Mouse (Mus musculus) heart, embryonic 15.5 days (tissue): ENCODE results near the gene Taar8c. TPM values are rescaled to one million over a fixed set of nuclear protein-coding genes. Genes with fewer than 3 reads are reported as not detected.
"Not testable (repeated sequence)": the region's sequence is repeated elsewhere in the genome, so short reads cannot be mapped to it uniquely, and the experiment has no call there.

ENCODE experiments used
- ATAC-seq: fragments of 200-750 bp; cut with Nextera tagmentation; replicated peaks from 2 replicates; pipeline ENCODE4 v1.8.0; 2017; ENCODE audit warnings: low read depth, moderate TSS enrichment; ENCODE audit not compliant: insufficient number of reproducible peaks, insufficient read depth, low FRiP score
- H3K27ac ChIP-seq: fragments of 300-500 bp; sonication (generic); 2 replicates; pipeline ENCODE4 v1.5.1; 2015; ENCODE audit warnings: mild to moderate bottlenecking, inconsistent platforms
- H3K27me3 ChIP-seq: fragments of 300-500 bp; sonication (generic); 2 replicates; pipeline ENCODE4 v1.6.1; 2015; ENCODE audit warnings: inconsistent platforms
- H3K36me3 ChIP-seq: fragments of 300-500 bp; sonication (generic); 2 replicates; pipeline ENCODE4 v1.6.1; 2015; ENCODE audit warnings: mild to moderate bottlenecking, inconsistent platforms
- H3K4me1 ChIP-seq: fragments of 300-500 bp; sonication (generic); replicated peaks from 2 replicates; pipeline ENCODE4 v1.6.1; 2015; ENCODE audit warnings: inconsistent platforms
- H3K4me2 ChIP-seq: fragments of 300-500 bp; sonication (generic); 2 replicates; pipeline ENCODE4 v1.6.1; 2015; ENCODE audit warnings: inconsistent platforms, mild to moderate bottlenecking, moderate library complexity
- H3K4me3 ChIP-seq: fragments of 300-500 bp; sonication (generic); 2 replicates; pipeline ENCODE4 v1.5.1; 2015; ENCODE audit warnings: mild to moderate bottlenecking, inconsistent platforms
- H3K9ac ChIP-seq: fragments of 300-500 bp; sonication (generic); 2 replicates; pipeline ENCODE4 v1.6.1; 2015; ENCODE audit warnings: mild to moderate bottlenecking, inconsistent platforms
- H3K9me3 ChIP-seq: fragments of 300-500 bp; sonication (generic); replicated peaks from 2 replicates; pipeline ENCODE4 v1.6.1; 2016; ENCODE audit warnings: inconsistent platforms
- WGBS: fragments of 180-500 bp; shearing (Covaris S2); methylation state at CpG from one replicate; pipeline ENCODE4 v1.1.7; 2015; ENCODE audit warnings: mixed read lengths; 5-methylcytosine and 5-hydroxymethylcytosine counted together
- polyA plus RNA-seq: library from polyadenylated mRNA; unstranded; fragments of >200 nt; fragmentation: Nextera tagmentation; extraction: Ambion mirVana; gene quantifications from 2 replicates; pipeline ENCODE4 v1.2.1, GENCODE M21; 2015

The Taar8c gene
- polyA plus RNA-seq, 1 experiment from 2014 or later, result not detected

DNA sequence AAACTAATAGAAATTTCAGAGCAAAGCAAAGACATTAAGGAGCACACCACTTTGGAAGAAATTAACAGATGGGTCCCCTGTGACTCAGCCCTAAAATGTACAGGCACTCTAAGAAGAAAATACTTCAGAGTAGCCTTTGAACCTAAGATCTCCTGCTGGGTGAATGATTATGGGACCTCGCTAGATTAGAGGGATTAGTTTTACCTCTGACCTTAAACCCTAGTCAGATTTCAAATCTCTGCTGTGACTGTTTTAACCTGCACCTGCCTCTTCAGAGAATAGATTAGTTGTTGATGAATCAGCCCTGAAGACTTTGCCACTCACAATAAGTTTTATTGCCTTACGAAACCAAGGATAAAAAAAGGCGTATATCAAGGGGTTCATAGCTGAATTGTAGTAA, 6.5 kb upstream of the Taar8c start:
- H3K4me3 ChIP-seq, result no peak overlapping the region
- WGBS, result 72% methylated on average over 3 of the region's 3 CpGs
- H3K36me3 ChIP-seq, result no peaks in the 10 kb centered on the region
- no peak for ATAC-seq
- no peaks in the 10 kb centered on the region for H3K9me3 ChIP-seq
- H3K27ac ChIP-seq, result no peak overlapping the region
- no peak overlapping the region for H3K4me2 ChIP-seq
- no peak overlapping the region for H3K9ac ChIP-seq
- H3K27me3 ChIP-seq, result no peaks in the 10 kb centered on the region
- H3K4me1 ChIP-seq, result no peaks in the 10 kb centered on the region

DNA sequence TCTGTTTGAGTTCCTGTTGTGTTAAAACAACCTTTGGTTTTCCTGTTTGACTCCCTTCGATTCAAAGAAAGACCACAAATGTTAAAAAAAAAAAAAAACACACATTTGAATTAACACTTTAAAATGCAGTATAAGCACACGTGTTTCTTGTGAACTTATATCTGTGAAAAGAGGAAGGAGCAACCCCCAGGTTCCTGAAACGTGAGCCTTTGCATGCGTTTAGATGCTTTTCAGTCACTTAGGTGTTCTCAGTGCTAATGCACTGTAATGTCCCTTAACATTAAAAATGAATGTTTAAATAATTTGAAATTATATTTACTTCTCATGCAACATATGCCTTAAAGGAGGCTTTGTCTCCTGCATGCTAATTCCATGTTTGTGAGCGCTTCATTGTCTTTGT, 6.0 kb upstream of the Taar8c start:
- Histone ChIP-seq H3K9ac (no peak overlapping the region), H3K4me3 (no peak overlapping the region), H3K9me3 (no peaks in the 10 kb centered on the region), H3K4me1 (no peaks in the 10 kb centered on the region), H3K27me3 (no peaks in the 10 kb centered on the region), H3K4me2 (no peak overlapping the region), H3K27ac (no peak overlapping the region), H3K36me3 (no peaks in the 10 kb centered on the region)
- 59% methylated on average over 5 of the region's 5 CpGs for WGBS
- no peak for ATAC-seq

- not testable (repeated sequence) for H3K4me3 ChIP-seq, H3K9me3 ChIP-seq, H3K9ac ChIP-seq, ATAC-seq, H3K4me1 ChIP-seq, H3K36me3 ChIP-seq, H3K27ac ChIP-seq, H3K27me3 ChIP-seq, H3K4me2 ChIP-seq
- WGBS, result 43% methylated on average over 1 of the region's 1 CpGs
Measured at GRCm38 (mm10) chr10:24103299-24103698, 1.6 kb upstream of the Taar8c start.

GRCm38 (mm10) chr10:24097010-24097409, 4.7 kb downstream of the Taar8c start:
- H3K27me3 ChIP-seq, H3K27ac ChIP-seq, H3K9ac ChIP-seq, H3K36me3 ChIP-seq, H3K4me3 ChIP-seq, ATAC-seq, H3K9me3 ChIP-seq, H3K4me2 ChIP-seq, H3K4me1 ChIP-seq: not testable (repeated sequence)
- WGBS, result 57% methylated on average over 2 of the region's 2 CpGs

- Histone ChIP-seq H3K4me2 (no peak within 1 kb of the TSS), H3K4me3 (no peak within 1 kb of the TSS), H3K27me3 (no peaks in the 10 kb centered on the region), H3K9ac (no peak within 1 kb of the TSS), H3K36me3 (no peaks in the 10 kb centered on the region), H3K9me3 (no peaks in the 10 kb centered on the region), H3K4me1 (no peaks in the 10 kb centered on the region), H3K27ac (no peak within 1 kb of the TSS)
- ATAC-seq, result no peak
- WGBS, result 62% methylated on average over 2 of the region's 2 CpGs
Measured at GRCm38 (mm10) chr10:24092194-24092593, 9.5 kb downstream of the Taar8c start, which contains the start of gene Taar8b. Gene Taar8b, minus strand, starts transcription at chr10:24092294.

- no peaks in the 10 kb centered on the region for H3K36me3 ChIP-seq
- H3K9ac ChIP-seq, result no peak overlapping the region
- H3K4me1 ChIP-seq, result no peaks in the 10 kb centered on the region
- no peaks in the 10 kb centered on the region for H3K9me3 ChIP-seq
- H3K27ac ChIP-seq, result no peak overlapping the region
- H3K27me3 ChIP-seq, result no peaks in the 10 kb centered on the region
- H3K4me3 ChIP-seq, result no peak overlapping the region
- WGBS, result 88% methylated on average over 2 of the region's 2 CpGs
- no peak overlapping the region for H3K4me2 ChIP-seq
- ATAC-seq, result no peak
Measured at GRCm38 (mm10) chr10:24087168-24087567, 14.5 kb downstream of the Taar8c start.

DNA sequence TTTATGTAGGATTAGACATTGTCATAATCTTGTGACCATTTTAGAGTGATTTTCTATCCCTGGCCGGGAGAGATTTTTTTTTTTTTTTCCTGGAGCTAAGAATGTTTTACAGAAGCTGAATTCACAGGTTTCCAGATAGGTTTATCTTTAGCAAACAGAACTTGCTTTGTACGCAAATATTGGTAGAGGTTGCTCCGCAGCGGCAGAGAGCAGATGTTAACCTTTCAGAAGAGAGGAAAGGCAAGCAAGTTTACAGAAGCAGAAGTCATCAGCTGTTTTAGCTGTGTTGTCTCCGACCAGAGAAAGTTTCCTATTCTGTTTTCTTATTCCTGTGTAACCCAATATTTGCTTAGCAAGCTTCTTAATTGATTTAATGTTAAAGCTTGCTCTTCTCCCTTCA, 15.2 kb downstream of the Taar8c start:
- ATAC-seq, result no peak
- Histone ChIP-seq H3K4me3 (no peak overlapping the region), H3K27me3 (no peaks in the 10 kb centered on the region), H3K9me3 (no peaks in the 10 kb centered on the region), H3K9ac (no peak overlapping the region), H3K36me3 (no peaks in the 10 kb centered on the region), H3K4me2 (no peak overlapping the region), H3K4me1 (no peaks in the 10 kb centered on the region), H3K27ac (no peak overlapping the region)
- 52% methylated on average over 5 of the region's 5 CpGs for WGBS

DNA sequence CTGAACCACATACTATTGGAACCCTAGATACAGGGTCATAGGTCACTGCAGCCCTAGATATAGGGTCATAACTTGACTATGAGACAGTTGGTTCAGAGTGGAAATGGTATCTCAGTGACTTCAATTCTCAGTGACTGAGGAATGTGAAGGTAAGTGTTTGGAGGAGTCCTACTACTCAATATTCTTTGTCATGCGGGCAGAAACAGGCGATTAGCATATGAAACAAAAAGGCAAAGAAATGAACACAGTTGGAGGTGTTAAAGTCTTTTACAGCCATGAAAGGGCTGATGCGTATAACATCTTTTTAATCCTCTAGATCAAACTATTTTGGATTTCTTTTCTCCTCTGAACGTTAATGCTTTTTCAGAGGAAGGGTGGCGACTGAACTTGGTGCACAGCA, 15.8 kb downstream of the Taar8c start:
- H3K36me3 ChIP-seq, result no peaks in the 10 kb centered on the region
- ATAC-seq, result no peak
- H3K27ac ChIP-seq, result no peak overlapping the region
- no peaks in the 10 kb centered on the region for H3K9me3 ChIP-seq
- WGBS, result 82% methylated on average over 5 of the region's 5 CpGs
- no peak overlapping the region for H3K4me2 ChIP-seq
- no peak overlapping the region for H3K9ac ChIP-seq
- no peaks in the 10 kb centered on the region for H3K27me3 ChIP-seq
- H3K4me3 ChIP-seq, result no peak overlapping the region
- H3K4me1 ChIP-seq, result no peaks in the 10 kb centered on the region

DNA sequence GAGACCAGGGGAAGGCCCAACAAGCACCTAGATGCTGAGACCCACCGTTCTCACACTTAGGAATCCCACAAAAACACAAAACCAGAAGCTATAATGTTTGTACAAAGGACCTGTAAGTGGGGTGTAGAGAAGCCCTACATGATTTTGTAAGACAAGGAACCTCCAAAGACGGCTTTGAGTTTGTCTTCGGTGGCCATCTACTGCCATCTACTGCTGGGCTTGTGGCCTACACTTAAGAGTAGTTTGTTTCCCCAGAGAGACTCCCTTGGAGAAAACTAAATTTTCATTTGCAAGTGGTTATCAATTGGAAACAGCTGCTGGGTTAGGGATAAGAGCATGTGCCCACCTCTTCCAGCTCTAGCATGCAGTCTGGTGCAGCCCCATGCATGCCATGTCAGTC, 21.5 kb downstream of the Taar8c start:
- no peaks in the 10 kb centered on the region for H3K27me3 ChIP-seq
- no peak overlapping the region for H3K4me3 ChIP-seq
- no peaks in the 10 kb centered on the region for H3K36me3 ChIP-seq
- no peaks in the 10 kb centered on the region for H3K4me1 ChIP-seq
- 28% methylated on average over 3 of the region's 3 CpGs for WGBS
- H3K9ac ChIP-seq, result no peak overlapping the region
- no peak overlapping the region for H3K4me2 ChIP-seq
- H3K27ac ChIP-seq, result no peak overlapping the region
- no peak for ATAC-seq
- H3K9me3 ChIP-seq, result no peaks in the 10 kb centered on the region

DNA sequence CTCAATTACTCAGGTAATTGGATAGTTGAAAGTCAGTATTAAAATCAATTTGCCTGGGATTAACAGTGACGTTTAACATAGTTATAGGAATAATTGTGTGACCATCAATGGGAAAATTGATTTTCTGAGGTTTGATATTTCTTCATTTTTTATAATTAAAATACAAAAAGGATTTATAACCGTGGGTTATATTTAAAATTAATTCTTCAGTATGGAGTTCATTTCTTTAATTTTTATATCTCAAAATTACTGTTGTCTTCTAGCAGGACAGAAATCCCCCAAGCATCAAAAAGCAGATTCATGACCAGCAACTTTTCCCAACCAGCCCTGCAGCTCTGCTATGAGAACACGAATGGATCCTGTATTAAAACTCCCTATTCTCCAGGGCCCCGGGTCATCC, 25.5 kb downstream of the Taar8c start, which contains the start of gene Taar8a:
Gene Taar8a (plus strand): TSS at position 301 of the 400 bp plus-strand sequence.
- not testable (repeated sequence) for H3K27me3 ChIP-seq, H3K4me3 ChIP-seq, H3K9ac ChIP-seq, H3K27ac ChIP-seq, H3K36me3 ChIP-seq, H3K4me1 ChIP-seq, H3K9me3 ChIP-seq, H3K4me2 ChIP-seq, ATAC-seq
- WGBS, result 75% methylated on average over 2 of the region's 4 CpGs

DNA sequence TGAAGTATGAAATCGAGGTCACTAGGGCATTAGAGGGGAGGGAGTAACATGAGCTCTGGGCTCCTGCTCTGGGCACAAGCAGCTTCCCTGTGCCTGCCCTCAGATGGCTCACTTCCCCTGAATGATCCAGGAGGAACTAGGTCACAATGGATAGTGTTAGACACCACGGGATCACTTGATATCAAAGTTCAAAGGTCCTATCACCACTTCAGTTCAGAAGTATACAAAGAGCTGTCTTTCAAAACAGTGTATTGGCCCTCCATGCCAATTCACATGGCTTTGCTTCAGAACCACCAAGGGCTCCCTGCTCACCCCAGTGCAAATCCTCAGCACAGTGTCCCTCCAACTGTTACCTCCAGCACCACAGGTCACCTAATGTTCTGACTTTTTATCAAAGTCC, 27.0 kb downstream of the Taar8c start:
- not testable (repeated sequence) for H3K36me3 ChIP-seq, H3K4me1 ChIP-seq, H3K4me3 ChIP-seq, H3K9me3 ChIP-seq, ATAC-seq, H3K27ac ChIP-seq, H3K9ac ChIP-seq, H3K27me3 ChIP-seq, H3K4me2 ChIP-seq
- 45% methylated on average over 2 of the region's 2 CpGs for WGBS

DNA sequence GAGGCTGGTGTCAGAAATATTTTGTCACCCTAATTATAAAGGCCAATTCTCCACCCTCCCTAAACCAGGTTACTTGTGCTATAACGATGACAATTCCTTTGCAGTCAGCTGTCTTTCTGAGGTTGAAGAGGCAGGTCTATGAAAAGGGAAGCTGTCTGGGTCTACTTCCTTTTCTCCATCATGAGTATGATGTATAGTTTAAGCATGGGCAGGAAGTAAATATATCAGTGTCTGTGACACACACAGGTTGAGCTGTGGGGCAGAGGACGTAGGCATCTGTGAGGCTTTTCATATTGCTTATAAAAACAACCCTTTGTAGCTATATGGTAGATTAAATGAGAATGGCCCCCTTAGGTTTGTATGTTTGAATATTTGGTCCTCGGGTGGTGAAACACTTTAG, 42.7 kb downstream of the Taar8c start:
- Histone ChIP-seq H3K9me3 (no peaks in the 10 kb centered on the region), H3K4me3 (no peak overlapping the region), H3K27ac (no peak overlapping the region), H3K27me3 (no peaks in the 10 kb centered on the region), H3K4me2 (no peak overlapping the region), H3K36me3 (no peaks in the 10 kb centered on the region), H3K4me1 (no peaks in the 10 kb centered on the region), H3K9ac (no peak overlapping the region)
- WGBS, result 76% methylated on average over 3 of the region's 3 CpGs
- ATAC-seq, result no peak
